Mouse (Mus musculus) brain, embryonic 18.5 days (tissue): Measurements from ENCODE around the gene Asrgl1.

Source experiments
- DNase-seq: peaks from one replicate; pipeline ENCODE4 v3.0.0-alpha.2; 2012; ENCODE audit warnings: low read depth, low spot score

The Asrgl1 gene

DNA sequence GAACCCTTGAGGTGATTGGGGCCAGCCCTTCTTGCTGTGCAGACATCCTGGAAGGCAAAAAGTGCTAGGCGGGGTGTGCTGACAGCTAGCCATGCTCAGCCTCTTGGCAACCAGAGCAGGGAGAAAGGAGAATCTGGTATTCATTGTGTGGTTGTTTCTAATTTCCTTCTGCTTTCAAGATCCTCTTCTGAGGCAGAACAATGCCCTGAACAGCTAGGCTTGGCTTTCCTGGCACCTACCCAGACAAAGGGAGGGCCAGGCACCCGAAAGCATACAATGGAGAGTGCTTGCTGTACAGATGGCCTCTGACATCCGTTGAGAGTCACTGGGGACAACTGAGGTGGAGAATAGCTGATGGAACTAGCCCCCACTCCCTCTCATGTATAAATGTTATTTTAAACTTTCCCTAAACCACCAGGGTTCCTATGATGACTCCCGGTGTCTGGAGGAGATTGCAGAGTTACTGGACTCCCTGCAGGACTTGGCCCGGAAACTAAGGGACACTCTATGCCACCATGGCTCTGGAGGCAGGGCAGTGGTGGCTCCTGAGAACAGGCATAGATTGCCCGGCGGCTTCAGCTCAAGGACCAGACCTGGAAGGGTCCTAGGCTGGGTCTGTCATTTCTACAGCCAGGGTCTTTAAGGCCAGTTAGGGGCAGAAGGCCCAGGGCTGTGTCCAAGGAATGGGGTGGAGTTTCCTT lies 63.8 kb downstream of the Asrgl1 start:
- DNase-seq, result no peak

GRCm38 (mm10) chr19:9070316-9070715 lies 65.1 kb downstream of the Asrgl1 start:
- DNase-seq, result no peak

GRCm38 (mm10) chr19:9069687-9070307 lies 65.6 kb downstream of the Asrgl1 start:
- no peak for DNase-seq

- DNase-seq, result no peak
These were observed 68.1 kb downstream of the Asrgl1 start for GRCm38 (mm10) chr19:9067292-9067691.

- peak; percentile 62 for DNase-seq
These were observed 69.5 kb downstream of the Asrgl1 start for GRCm38 (mm10) chr19:9065621-9066561.

- DNase-seq, result no peak
These were observed 71.6 kb downstream of the Asrgl1 start for GRCm38 (mm10) chr19:9063831-9064230.

DNA sequence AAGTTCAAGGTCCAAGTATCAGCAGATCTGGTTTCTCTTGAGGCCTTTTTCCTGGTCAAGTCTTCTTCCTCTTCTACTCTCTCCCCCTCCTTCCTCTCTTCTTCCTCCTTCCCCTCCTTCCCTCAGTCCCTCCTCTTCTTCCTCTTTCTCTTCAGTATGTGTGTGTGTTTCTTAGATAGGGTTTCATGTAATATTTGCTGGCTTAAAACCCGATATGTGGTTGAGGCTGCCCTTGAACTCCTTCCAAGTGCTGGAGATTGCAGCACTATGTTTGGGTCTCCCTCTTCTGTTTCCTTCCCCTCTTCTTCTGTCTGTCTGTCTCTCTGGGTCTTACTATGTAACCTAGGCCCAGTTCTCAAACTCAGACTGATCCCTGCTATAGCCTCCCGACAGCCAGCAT lies 72.6 kb downstream of the Asrgl1 start:
- no peak for DNase-seq

DNA sequence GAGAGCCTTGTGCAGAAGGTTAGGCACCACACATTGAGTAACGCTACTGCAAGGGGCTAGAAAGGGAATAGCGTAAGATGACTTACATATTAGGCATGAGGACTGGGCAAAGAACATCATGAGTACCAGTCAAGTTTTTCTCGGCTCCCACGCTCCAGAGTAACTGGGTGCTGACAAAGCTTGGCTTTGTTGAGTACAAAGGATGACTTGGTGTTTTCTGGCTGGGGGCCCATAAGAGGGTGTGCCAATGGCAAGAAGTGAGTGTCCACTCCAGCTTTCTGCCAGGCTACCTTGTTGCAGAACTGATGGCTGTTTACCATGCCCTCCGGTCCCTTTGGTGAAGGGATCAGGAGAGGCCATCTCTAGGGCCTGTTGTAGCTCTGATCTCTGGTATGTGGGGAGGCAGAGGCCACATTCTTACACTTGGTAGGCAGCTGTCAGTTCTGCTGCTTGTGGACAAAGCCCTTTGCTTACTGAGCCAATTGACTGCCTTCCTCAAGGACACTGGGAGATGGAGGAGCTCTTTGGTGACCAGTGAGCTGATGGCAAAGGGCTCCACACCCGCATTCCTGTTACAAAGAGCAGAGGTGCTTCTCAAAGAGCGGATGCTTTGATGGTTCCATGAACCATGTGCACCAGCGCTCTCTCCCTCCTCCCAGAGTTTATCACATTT lies 74.1 kb downstream of the Asrgl1 start:
- DNase-seq, result no peak

DNA sequence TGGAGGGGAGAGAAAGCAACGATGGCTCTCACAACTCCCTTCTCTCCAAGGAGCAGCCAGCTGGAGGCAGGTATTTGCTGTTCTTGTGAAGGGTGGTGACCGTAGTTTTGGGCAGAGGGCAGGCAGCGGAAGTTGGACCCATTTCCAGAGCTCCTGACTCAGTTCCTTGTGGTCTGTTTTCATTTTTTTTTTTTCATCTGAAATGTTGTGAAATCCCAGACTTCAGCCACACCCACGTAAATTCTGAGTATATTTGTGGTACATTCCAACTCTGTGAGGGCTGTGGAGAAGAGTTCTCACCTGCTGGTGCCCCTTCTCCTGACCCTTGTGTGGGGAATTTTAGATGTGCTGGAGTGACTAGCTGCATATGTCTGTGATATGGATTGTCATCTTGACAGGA lies 75.3 kb downstream of the Asrgl1 start:
- no peak for DNase-seq
